Mouse (Mus musculus): Measurements from ENCODE around the gene Ewsr1. TPM values are rescaled to one million over a fixed set of nuclear protein-coding genes. Genes with fewer than 3 reads are reported as not detected.

Ewsr1 gene
- polyA plus RNA-seq (2015; fragmentation: Nextera tagmentation; extraction: Ambion mirVana) = 280 and 285 TPM in 2 replicates

DNA sequence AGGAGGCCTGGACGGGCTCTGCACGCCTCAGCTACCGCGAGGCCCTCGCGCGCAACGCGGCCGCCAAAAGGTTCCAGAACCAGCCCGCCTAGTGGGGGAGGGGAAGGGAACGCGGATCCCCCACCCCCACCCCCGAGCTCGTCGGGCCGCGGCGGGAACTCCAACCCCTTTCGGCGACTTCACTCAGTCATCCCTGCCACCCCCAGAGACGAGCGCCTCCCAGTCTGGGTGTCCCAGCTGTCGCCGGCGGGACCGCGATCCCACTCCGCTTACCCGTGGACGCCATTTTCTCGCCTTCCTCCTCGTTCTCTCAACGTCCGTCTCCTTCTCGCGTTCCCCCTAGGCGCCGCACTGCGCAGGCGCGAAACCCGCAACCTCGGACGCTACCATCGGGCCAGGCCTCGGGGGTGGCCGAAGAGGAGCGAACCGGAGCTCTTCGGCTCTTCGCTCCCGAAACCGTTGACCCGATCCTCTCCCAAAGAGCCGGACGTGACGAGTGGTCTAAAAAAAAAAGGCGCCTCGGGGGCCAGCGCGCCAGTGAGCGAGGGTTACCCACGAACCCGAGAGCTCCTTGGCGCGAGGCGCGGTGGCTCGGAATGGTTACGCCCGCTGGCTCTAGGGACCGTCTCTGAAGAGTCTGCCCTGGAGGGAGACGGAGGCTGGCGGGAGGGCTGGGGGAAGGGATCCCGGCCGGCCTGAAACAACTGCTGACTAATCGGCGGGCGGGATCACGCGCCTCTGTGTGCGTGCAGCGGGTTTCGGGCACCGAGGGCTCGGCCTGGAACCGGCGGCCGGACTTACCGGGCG lies at the start of gene Ewsr1, which contains the start of gene Rhbdd3:
Gene Ewsr1 (minus strand): TSS at position 531 of the 807 bp plus-strand sequence.
Gene Rhbdd3 (plus strand): TSS at position 191 of the 807 bp plus-strand sequence.

DNA sequence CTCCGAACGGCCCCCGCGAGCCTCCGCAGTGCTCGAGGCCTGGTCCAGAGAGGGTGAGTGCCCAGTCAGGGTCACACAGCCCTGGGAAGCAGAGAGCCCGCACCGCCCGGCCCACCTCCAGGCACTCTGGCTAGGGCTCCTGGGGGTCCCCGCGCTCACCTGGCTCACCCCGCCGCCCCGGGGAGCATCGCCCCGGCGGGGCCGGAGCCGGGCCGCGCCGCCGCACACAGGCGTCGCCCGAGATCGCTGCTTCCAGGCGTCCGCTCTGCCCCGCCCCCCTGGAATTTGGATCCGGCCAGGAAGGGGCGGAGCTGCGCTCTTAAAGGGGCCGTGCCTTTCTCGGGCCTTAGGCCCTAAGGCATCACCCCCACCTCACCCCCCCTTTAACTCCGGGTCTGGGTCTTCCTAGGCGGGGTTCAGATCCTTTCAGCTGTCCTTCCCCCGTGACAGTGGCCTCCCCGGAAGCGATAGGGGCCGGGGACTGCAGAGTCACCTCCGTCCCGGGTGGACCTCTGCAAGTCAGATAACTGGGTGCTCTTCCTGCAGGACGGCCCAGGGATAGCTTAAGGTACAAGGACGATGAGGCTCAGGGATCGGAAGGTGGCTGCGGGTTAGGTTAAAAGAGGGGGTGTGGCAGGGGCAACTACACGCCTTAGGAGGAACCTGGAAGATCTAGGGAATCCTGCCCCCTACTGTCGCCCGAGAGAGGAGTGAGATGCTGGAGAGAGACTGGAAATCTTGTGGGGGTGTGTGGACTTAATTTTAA lies 33.8 kb downstream of the Ewsr1 start, which contains the start of gene Gas2l1:
Gene Gas2l1 (minus strand): TSS at position 272 of the 766 bp plus-strand sequence.

DNA sequence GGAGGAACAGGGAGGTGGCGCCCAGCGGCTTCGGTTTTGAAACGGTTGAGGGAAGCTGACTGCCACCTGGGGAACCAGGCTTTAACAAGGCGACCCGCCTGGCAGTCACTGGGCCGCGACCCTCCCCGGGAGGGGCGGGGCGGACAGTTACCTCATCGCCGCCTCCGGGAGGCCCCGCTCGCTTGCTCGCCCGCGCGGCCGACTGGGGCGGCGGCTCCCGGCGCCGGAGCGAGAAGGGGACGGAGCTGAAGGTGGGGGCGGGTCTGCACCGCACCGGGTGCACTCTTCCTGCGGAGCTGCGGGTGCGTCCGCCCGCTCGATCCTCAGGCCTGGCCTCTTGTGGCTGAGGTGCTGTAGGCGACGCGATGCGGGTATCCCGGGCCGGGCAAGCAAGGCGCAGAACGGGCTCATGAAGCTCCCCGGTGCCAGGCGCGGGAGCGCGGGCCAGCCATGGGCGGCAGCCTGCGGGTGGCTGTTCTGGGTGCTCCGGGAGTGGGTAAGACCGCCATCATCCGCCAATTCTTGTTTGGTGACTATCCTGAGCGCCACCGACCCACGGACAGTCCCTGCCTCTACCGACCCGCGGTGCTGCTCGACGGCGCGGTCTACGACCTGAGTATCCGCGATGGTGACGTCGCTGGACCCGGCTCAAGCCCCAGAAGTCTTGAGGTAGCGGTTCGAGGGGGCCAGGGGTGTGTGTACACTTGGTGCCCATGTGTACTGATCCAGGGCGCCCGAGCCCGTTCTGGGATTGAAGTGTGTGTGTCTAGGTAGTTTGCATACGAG lies 41.0 kb downstream of the Ewsr1 start, which contains the start of gene Rasl10a:
Gene Rasl10a (plus strand): TSS at position 273 of the 786 bp plus-strand sequence.

Small RNA genes lying within 50 kb of the gene (microRNA-seq; reads per million reads assigned to microRNA genes)
- not detected for gene Gm47296

Other genes starting within 250 kb of the Ewsr1 start
- gene Nf2, start 249.7 kb downstream of the Ewsr1 start, polyA plus RNA-seq (2015; fragmentation: Nextera tagmentation; extraction: Ambion mirVana) = 21.5 and 23.6 TPM in 2 replicates
- gene Nipsnap1, start 225.3 kb downstream of the Ewsr1 start, polyA plus RNA-seq (2015; fragmentation: Nextera tagmentation; extraction: Ambion mirVana) = 13.3 and 14.5 TPM in 2 replicates
- 17.3 and 18.8 TPM in 2 replicates for gene Thoc5, start 203.9 kb downstream of the Ewsr1 start, polyA plus RNA-seq (2015; fragmentation: Nextera tagmentation; extraction: Ambion mirVana)
- 0.05 and 0.14 TPM in 2 replicates for gene Nefh, start 151.2 kb downstream of the Ewsr1 start, polyA plus RNA-seq (2015; fragmentation: Nextera tagmentation; extraction: Ambion mirVana)
- gene Ap1b1, start 112.4 kb downstream of the Ewsr1 start, polyA plus RNA-seq (2015; fragmentation: Nextera tagmentation; extraction: Ambion mirVana) = 35.8 and 37.2 TPM in 2 replicates
- gene Rasl10a, start 41.1 kb downstream of the Ewsr1 start, polyA plus RNA-seq (2015; fragmentation: Nextera tagmentation; extraction: Ambion mirVana) = 1.1 and 1.9 TPM in 2 replicates
- 30.0 and 31.8 TPM in 2 replicates for gene Gas2l1, start 33.9 kb downstream of the Ewsr1 start, polyA plus RNA-seq (2015; fragmentation: Nextera tagmentation; extraction: Ambion mirVana)
- 17.4 and 21.5 TPM in 2 replicates for gene Rhbdd3, start 340 bp downstream of the Ewsr1 start, polyA plus RNA-seq (2015; fragmentation: Nextera tagmentation; extraction: Ambion mirVana)
- gene Emid1, start 53.0 kb upstream of the Ewsr1 start, polyA plus RNA-seq (2015; fragmentation: Nextera tagmentation; extraction: Ambion mirVana) = 35.0 and 40.1 TPM in 2 replicates
- 17.9 and 20.2 TPM in 2 replicates for gene Kremen1, start 162.3 kb upstream of the Ewsr1 start, polyA plus RNA-seq (2015; fragmentation: Nextera tagmentation; extraction: Ambion mirVana)